Mouse (Mus musculus) liver, adult 2 months (tissue): Measurements from ENCODE around the gene Hyls1.

Experiments
- CTCF ChIP-seq: fragments of 200-500 bp; IDR thresholded peaks from 2 replicates; pipeline ENCODE4 v1.5.1; 2011; ENCODE audit warnings: low read depth, low read length, control low read depth
- POLR2A ChIP-seq: fragments of 200-500 bp; IDR thresholded peaks from 2 replicates; pipeline ENCODE4 v1.6.1; 2011; ENCODE audit warnings: low read length, control low read depth; ENCODE audit not compliant: insufficient read depth; ENCODE audit errors: extremely low read depth

DNA sequence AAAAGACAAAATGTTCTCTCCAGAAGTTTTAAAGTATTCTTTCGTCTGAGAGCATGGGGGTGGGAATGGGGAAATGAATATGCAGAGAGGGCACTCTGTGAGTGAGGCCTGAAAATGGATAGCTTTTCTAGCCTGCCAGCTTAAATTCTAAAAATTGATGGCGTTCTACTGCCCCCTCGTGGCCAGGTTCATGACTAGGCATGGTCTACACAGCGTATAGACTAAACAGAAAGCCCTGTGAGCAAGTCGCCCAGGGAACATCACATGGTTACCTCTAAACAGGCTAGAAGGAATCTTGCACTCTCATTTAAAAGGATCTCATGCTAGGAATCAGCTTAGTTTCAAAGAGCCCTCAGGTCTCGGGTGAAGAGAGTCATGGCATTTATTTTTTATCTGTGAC lies 28.7 kb downstream of the Hyls1 start:
- TF ChIP-seq CTCF (peak; percentile 67), POLR2A (no peak)
